Mouse (Mus musculus) urinary bladder, postnatal 10 days (tissue): Measurements from ENCODE around the gene Eci1.

Experiments
- DNase-seq: peaks from one replicate; pipeline ENCODE4 v3.0.0; 2022; ENCODE audit warnings: low spot score

Eci1 gene

GRCm38 (mm10) chr17:24473612-24474275, 47.3 kb downstream of the Eci1 start, which contains the start of gene Bricd5:
TSS of gene Bricd5 (plus strand) at chr17:24473884.
- no peak for DNase-seq

GRCm38 (mm10) chr17:24474557-24474956, 48.1 kb downstream of the Eci1 start:
- DNase-seq, result no peak

GRCm38 (mm10) chr17:24475586-24475985, 49.1 kb downstream of the Eci1 start:
- DNase-seq, result no peak

GRCm38 (mm10) chr17:24476022-24476776, 49.8 kb downstream of the Eci1 start:
- DNase-seq, result no peak

- DNase-seq, result no peak
Observed at GRCm38 (mm10) chr17:24477053-24477984, 50.9 kb downstream of the Eci1 start.

- no peak for DNase-seq
Observed at GRCm38 (mm10) chr17:24477985-24478600, 51.7 kb downstream of the Eci1 start.

GRCm38 (mm10) chr17:24478663-24479380, 52.4 kb downstream of the Eci1 start, which contains the start of gene Mlst8:
TSS of gene Mlst8 (minus strand) at chr17:24479078.
- peak; percentile 94 for DNase-seq

- DNase-seq, result no peak
Observed at GRCm38 (mm10) chr17:24479431-24479830, 53.0 kb downstream of the Eci1 start.

GRCm38 (mm10) chr17:24480201-24480826, 53.9 kb downstream of the Eci1 start:
- no peak for DNase-seq

GRCm38 (mm10) chr17:24481027-24481815, 54.8 kb downstream of the Eci1 start:
- no peak for DNase-seq

- DNase-seq, result no peak
Observed at GRCm38 (mm10) chr17:24483495-24483894, 57.1 kb downstream of the Eci1 start.

GRCm38 (mm10) chr17:24485090-24485860, 58.8 kb downstream of the Eci1 start:
- DNase-seq, result no peak

GRCm38 (mm10) chr17:24488186-24488661, 61.8 kb downstream of the Eci1 start, which contains the start of gene Caskin1:
TSS of gene Caskin1 (plus strand) at chr17:24488601.
- DNase-seq, result no peak

GRCm38 (mm10) chr17:24488662-24489264, 62.3 kb downstream of the Eci1 start:
- DNase-seq, result no peak
